Mouse (Mus musculus) gastrocnemius, postnatal 14 days (tissue): Measurements from ENCODE around the gene Faiml. TPM values are rescaled to one million over a fixed set of nuclear protein-coding genes. Genes with fewer than 3 reads are reported as not detected.

Experiments
- DNase-seq: peaks from one replicate; pipeline ENCODE4 v3.0.0; 2021; ENCODE audit warnings: mixed read lengths
- intact Hi-C: fragments of 180-260 bp; cut with DNase I; formaldehyde crosslinking; loops from one replicate; pipeline ENCODE4 v1.15.1; 2025; ENCODE audit warnings: low total_unique reads
- total RNA-seq, 2 experiments: library from RNA; stranded (reverse); gene quantifications; 2 replicates each; pipeline ENCODE4 v1.2.3; 2021

Gene Faiml
- total RNA-seq, 2 experiments from 2014 or later, result not detected

GRCm38 (mm10) chr9:99183043-99183670, 53.9 kb downstream of the Faiml start:
- intact Hi-C loops, result no loop called here
- no peak for DNase-seq

- intact Hi-C loops, result no loop called here
- no peak for DNase-seq
Measured at GRCm38 (mm10) chr9:99182121-99182520, 54.9 kb downstream of the Faiml start.

- intact Hi-C loops, result no loop called here
- DNase-seq, result peak; percentile 16
Measured at GRCm38 (mm10) chr9:99180272-99180671, 56.8 kb downstream of the Faiml start.

Other genes starting within 250 kb of the Faiml start
- not detected for gene Gm1123, start 201.5 kb downstream of the Faiml start, total RNA-seq
- gene Pik3cb, start 96.6 kb downstream of the Faiml start, total RNA-seq, result 1 to 10 TPM; 3.2 to 3.8 TPM
- gene Cep70, start 6.1 kb upstream of the Faiml start, total RNA-seq, result 1 to 10 TPM; 1.3 to 1.6 TPM
- gene Esyt3, start 121.3 kb upstream of the Faiml start, total RNA-seq, result under 1 TPM in 1 of 2 experiments, not detected in 1; 0.37 TPM
- gene Mras, start 200.1 kb upstream of the Faiml start, total RNA-seq, result 1 to 10 TPM; 6.8 to 7.7 TPM
- gene Nme9, start 214.2 kb upstream of the Faiml start, total RNA-seq, result not detected